Mouse (Mus musculus): ENCODE data around the gene Ywhag.

Ywhag gene

GRCm38 (mm10) chr5:135888405-135889215 is 45.8 kb downstream of the Ywhag start:
- no peak for DNase-seq (ENCODE audit: low read depth, low spot score)

- DNase-seq (ENCODE audit: low read depth, low spot score): no peak
Measured at GRCm38 (mm10) chr5:135887675-135888102, 46.7 kb downstream of the Ywhag start, which contains the start of gene Hspb1. Hspb1 (plus strand) TSS chr5:135887919.

- DNase-seq (ENCODE audit: low read depth, low spot score): no peak
Measured at GRCm38 (mm10) chr5:135884641-135885040, 49.8 kb downstream of the Ywhag start.

GRCm38 (mm10) chr5:135879449-135880158 is 54.8 kb downstream of the Ywhag start:
- no peak for DNase-seq (ENCODE audit: low read depth, low spot score)

- DNase-seq (ENCODE audit: low read depth, low spot score): peak; percentile 53
Measured at GRCm38 (mm10) chr5:135877831-135878231, 56.6 kb downstream of the Ywhag start.

- DNase-seq (ENCODE audit: low read depth, low spot score): no peak
Measured at GRCm38 (mm10) chr5:135877180-135877579, 57.2 kb downstream of the Ywhag start.

GRCm38 (mm10) chr5:135873753-135874152 is 60.7 kb downstream of the Ywhag start:
- no peak for DNase-seq (ENCODE audit: low read depth, low spot score)

GRCm38 (mm10) chr5:135872996-135873395 is 61.4 kb downstream of the Ywhag start:
- DNase-seq (ENCODE audit: low read depth, low spot score): no peak

GRCm38 (mm10) chr5:135870505-135870904 is 63.9 kb downstream of the Ywhag start:
- no peak for DNase-seq (ENCODE audit: low read depth, low spot score)

- DNase-seq (ENCODE audit: low read depth, low spot score): no peak
Measured at GRCm38 (mm10) chr5:135869661-135870423, 64.6 kb downstream of the Ywhag start.

GRCm38 (mm10) chr5:135868653-135869052 is 65.8 kb downstream of the Ywhag start:
- no peak for DNase-seq (ENCODE audit: low read depth, low spot score)

GRCm38 (mm10) chr5:135867637-135868593 is 66.5 kb downstream of the Ywhag start:
- no peak for DNase-seq (ENCODE audit: low read depth, low spot score)

GRCm38 (mm10) chr5:135866662-135867061 is 67.8 kb downstream of the Ywhag start:
- no peak for DNase-seq (ENCODE audit: low read depth, low spot score)

Measured in retina, adult 2 months (tissue).